Mouse (Mus musculus): ENCODE results near the gene Il17c. TPM values are rescaled to one million over a fixed set of nuclear protein-coding genes. Genes with fewer than 3 reads are reported as not detected.
A peak's percentile ranks its signal among the peaks of the same experiment; 100 is the strongest.

The Il17c gene
- polyA plus RNA-seq (2014; fragmentation: Nextera tagmentation; extraction: Ambion mirVana), result not detected in 2 replicates

DNA sequence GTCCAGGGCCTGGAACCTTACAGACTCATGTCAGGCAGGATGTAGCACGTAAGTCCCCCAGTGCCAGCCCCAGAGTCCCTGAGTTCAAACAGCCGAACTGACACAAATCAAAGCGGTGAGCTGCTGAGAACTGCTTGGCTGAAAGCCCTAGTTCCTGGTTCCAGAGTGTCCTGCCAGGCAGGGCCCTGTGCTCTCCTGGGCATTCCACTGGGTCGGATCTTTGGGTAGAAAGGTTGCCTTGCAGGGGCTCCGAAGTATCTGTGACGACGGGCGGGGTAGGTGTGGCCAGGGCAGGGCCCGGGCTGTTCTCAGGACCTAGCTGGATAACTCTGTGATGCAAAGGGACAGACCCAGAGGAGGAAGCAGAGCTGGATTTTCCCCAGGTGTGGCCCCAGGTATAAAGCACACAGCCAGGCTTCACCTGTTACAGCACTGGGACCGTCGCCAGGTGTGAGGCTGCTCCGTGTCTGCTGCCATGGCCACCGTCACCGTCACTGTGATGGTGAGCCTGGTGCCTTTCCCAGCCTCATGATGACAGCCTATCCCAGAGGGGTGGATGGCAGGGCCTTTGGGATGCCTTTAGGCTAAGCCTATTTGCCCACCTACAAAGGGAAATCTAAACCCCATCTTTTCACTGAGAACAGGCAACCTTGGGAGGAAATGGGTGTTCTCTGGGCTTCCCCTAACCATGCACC lies at the start of gene Il17c:
TSS of gene Il17c (plus strand) at position 645 of the 695 bp plus-strand sequence.
- Histone ChIP-seq H3K4me3 (ENCODE audit: low read length) (no peak within 1 kb of the TSS), H3K27me3 (ENCODE audit: control insufficient read depth, insufficient read depth, low read length) (no peaks in the 10 kb centered on the region), H3K4me1 (ENCODE audit: control insufficient read depth, insufficient read depth, low read length) (no peaks in the 10 kb centered on the region), H3K9me3 (ENCODE audit: control insufficient read depth, low read length) (no peaks in the 10 kb centered on the region), H3K9ac (ENCODE audit: low read depth, low read length) (no peak within 1 kb of the TSS), H3K36me3 (ENCODE audit: control insufficient read depth, insufficient read depth, low read length) (peaks cover 28% of the 10 kb centered on the region), H3K27ac (ENCODE audit: low read depth, low read length) (no peak within 1 kb of the TSS), H3K4me2 (replicated peaks; ENCODE audit: low read depth, low read length) (no peak within 1 kb of the TSS)
- WGBS, result 80% methylated on average over 14 of the region's 14 CpGs
- no peak for ATAC-seq (ENCODE audit: low FRiP score, low TSS enrichment)

DNA sequence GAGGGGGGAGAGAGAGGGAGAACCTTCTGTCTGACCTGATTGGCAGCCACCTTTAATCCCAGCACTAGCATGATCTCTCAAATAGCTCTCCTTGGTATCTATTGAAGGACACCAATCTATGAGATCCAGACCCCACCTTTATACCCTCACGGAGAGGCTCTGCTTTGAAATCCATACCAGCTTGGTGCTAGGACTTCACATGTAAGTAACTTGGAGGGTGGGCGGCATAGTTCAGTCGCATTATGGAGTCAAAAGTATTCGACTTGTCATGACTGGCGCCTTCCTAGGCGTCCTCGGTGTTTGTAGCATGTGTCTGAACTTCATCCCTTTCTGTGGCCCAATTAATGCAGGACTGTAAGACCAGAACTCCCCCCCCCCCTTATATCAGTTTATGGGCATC lies 46.5 kb upstream of the Il17c start:
- no peak overlapping the region for H3K4me3 ChIP-seq (ENCODE audit: low read length)
- no peaks in the 10 kb centered on the region for H3K9me3 ChIP-seq (ENCODE audit: control insufficient read depth, low read length)
- no peaks in the 10 kb centered on the region for H3K27me3 ChIP-seq (ENCODE audit: control insufficient read depth, insufficient read depth, low read length)
- no peak overlapping the region for H3K27ac ChIP-seq (ENCODE audit: low read depth, low read length)
- no peak overlapping the region for H3K9ac ChIP-seq (ENCODE audit: low read depth, low read length)
- H3K4me2 ChIP-seq (replicated peaks; ENCODE audit: low read depth, low read length), result peak overlapping the region; percentile 51; the same call in 1 of the 2 replicates
- H3K4me1 ChIP-seq (ENCODE audit: control insufficient read depth, insufficient read depth, low read length), result peaks cover 10% of the 10 kb centered on the region
- peaks cover 11% of the 10 kb centered on the region for H3K36me3 ChIP-seq (ENCODE audit: control insufficient read depth, insufficient read depth, low read length)
- ATAC-seq (ENCODE audit: low FRiP score, low TSS enrichment), result no peak
- WGBS, result 96% methylated on average over 7 of the region's 7 CpGs

- ATAC-seq (ENCODE audit: low FRiP score, low TSS enrichment), result peak; percentile 14
- 26% methylated on average over 13 of the region's 13 CpGs for WGBS
- Histone ChIP-seq H3K9ac (ENCODE audit: low read depth, low read length) (peak overlapping the region; percentile 94), H3K36me3 (ENCODE audit: control insufficient read depth, insufficient read depth, low read length) (peaks cover 16% of the 10 kb centered on the region), H3K4me2 (replicated peaks; ENCODE audit: low read depth, low read length) (peak overlapping the region; percentile 51), H3K27ac (ENCODE audit: low read depth, low read length) (peak overlapping the region; percentile 51; the same call in 1 of the 2 replicates), H3K4me1 (ENCODE audit: control insufficient read depth, insufficient read depth, low read length) (peaks cover 10% of the 10 kb centered on the region), H3K9me3 (ENCODE audit: control insufficient read depth, low read length) (no peaks in the 10 kb centered on the region), H3K4me3 (ENCODE audit: low read length) (peak overlapping the region; percentile 87), H3K27me3 (ENCODE audit: control insufficient read depth, insufficient read depth, low read length) (no peaks in the 10 kb centered on the region)
Measured at GRCm38 (mm10) chr8:122375751-122376364, 46.0 kb upstream of the Il17c start.

- ATAC-seq (ENCODE audit: low FRiP score, low TSS enrichment), result peak; percentile 95
- Histone ChIP-seq H3K9me3 (ENCODE audit: control insufficient read depth, low read length) (no peaks in the 10 kb centered on the region), H3K9ac (ENCODE audit: low read depth, low read length) (peak within 1 kb of the TSS; percentile 94), H3K4me3 (ENCODE audit: low read length) (peak within 1 kb of the TSS; percentile 87), H3K27me3 (ENCODE audit: control insufficient read depth, insufficient read depth, low read length) (no peaks in the 10 kb centered on the region), H3K36me3 (ENCODE audit: control insufficient read depth, insufficient read depth, low read length) (peaks cover 18% of the 10 kb centered on the region), H3K4me2 (replicated peaks; ENCODE audit: low read depth, low read length) (peak within 1 kb of the TSS; percentile 76), H3K27ac (ENCODE audit: low read depth, low read length) (peak within 1 kb of the TSS; percentile 93; the same call in 1 of the 2 replicates), H3K4me1 (ENCODE audit: control insufficient read depth, insufficient read depth, low read length) (peaks cover 10% of the 10 kb centered on the region)
- WGBS, result under 1% methylated on average over 91 of the region's 107 CpGs
Measured at GRCm38 (mm10) chr8:122376365-122377231, 45.2 kb upstream of the Il17c start, which contains the start of gene Zc3h18. Gene Zc3h18 (plus strand): TSS chr8:122376609.

DNA sequence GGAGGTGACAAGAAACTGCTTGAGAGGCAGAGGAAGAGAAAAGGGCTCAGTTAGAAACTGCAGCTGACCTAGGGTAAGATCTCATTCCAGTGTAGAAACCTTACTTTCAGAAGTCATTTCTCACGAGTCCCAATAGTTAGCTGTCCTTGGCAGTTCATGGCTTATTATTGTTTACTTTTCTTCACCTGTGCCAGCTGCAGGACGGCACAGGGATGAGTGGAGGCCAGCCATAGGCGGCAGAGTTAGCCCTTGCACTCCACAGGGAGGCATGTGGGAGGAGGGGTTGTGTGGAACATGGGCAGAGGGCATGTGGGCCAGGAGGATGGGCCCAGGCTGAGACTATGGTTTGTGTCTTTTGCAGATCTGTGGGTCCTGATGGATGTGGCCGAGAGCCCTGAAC lies 38.8 kb upstream of the Il17c start:
- H3K4me3 ChIP-seq (ENCODE audit: low read length), result no peak overlapping the region
- no peak for ATAC-seq (ENCODE audit: low FRiP score, low TSS enrichment)
- H3K36me3 ChIP-seq (ENCODE audit: control insufficient read depth, insufficient read depth, low read length), result peaks cover 70% of the 10 kb centered on the region
- H3K27ac ChIP-seq (ENCODE audit: low read depth, low read length), result no peak overlapping the region
- H3K9me3 ChIP-seq (ENCODE audit: control insufficient read depth, low read length), result no peaks in the 10 kb centered on the region
- H3K9ac ChIP-seq (ENCODE audit: low read depth, low read length), result no peak overlapping the region
- no peaks in the 10 kb centered on the region for H3K27me3 ChIP-seq (ENCODE audit: control insufficient read depth, insufficient read depth, low read length)
- H3K4me2 ChIP-seq (replicated peaks; ENCODE audit: low read depth, low read length), result no peak overlapping the region
- 80% methylated on average over 4 of the region's 4 CpGs for WGBS
- H3K4me1 ChIP-seq (ENCODE audit: control insufficient read depth, insufficient read depth, low read length), result no peaks in the 10 kb centered on the region

DNA sequence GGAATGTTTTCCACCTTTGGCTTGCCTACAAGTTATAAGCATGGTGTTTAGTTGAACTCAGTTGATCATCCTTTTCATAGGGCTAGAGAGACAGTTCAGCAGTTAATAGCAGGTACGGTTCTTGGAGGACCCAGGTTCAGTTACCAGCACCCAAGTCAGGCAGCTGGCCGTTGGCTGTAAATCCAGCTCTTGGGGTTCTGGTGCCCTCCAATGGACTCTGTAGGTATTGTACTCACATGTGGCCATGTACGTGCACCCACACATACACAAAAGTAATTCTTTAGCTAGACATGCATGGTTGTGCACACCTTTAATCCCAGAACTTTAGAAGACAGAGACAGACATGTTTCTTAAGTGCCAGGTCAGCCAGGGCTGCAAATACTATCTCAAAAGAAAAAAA lies 32.5 kb upstream of the Il17c start:
- no peak overlapping the region for H3K4me3 ChIP-seq (ENCODE audit: low read length)
- H3K27me3 ChIP-seq (ENCODE audit: control insufficient read depth, insufficient read depth, low read length), result no peaks in the 10 kb centered on the region
- H3K4me1 ChIP-seq (ENCODE audit: control insufficient read depth, insufficient read depth, low read length), result no peaks in the 10 kb centered on the region
- H3K9ac ChIP-seq (ENCODE audit: low read depth, low read length), result no peak overlapping the region
- H3K36me3 ChIP-seq (ENCODE audit: control insufficient read depth, insufficient read depth, low read length), result peaks cover 92% of the 10 kb centered on the region
- 88% methylated on average over 3 of the region's 3 CpGs for WGBS
- no peak overlapping the region for H3K4me2 ChIP-seq (replicated peaks; ENCODE audit: low read depth, low read length)
- ATAC-seq (ENCODE audit: low FRiP score, low TSS enrichment), result no peak
- no peak overlapping the region for H3K27ac ChIP-seq (ENCODE audit: low read depth, low read length)
- no peaks in the 10 kb centered on the region for H3K9me3 ChIP-seq (ENCODE audit: control insufficient read depth, low read length)

DNA sequence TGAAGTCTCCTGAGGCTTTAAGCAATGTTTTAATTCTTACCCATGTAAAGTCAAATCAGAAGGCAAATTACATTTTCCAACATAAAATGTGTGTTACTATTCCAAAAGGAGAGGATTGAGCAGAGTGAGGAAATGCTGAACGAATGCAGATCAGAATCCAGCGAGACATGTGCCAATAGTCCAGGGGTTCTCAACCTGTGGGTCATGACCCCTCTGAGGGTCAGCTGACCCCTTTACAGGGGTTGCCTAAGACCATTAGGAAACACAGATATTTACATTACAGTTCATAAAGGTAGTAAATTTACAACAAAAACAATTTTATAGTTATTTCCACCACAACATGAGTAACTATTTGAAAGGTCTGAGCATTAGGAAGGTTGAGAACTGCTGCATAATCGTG lies 31.1 kb upstream of the Il17c start:
- no peak for ATAC-seq (ENCODE audit: low FRiP score, low TSS enrichment)
- no peaks in the 10 kb centered on the region for H3K27me3 ChIP-seq (ENCODE audit: control insufficient read depth, insufficient read depth, low read length)
- no peak overlapping the region for H3K4me3 ChIP-seq (ENCODE audit: low read length)
- H3K4me1 ChIP-seq (ENCODE audit: control insufficient read depth, insufficient read depth, low read length), result no peaks in the 10 kb centered on the region
- H3K36me3 ChIP-seq (ENCODE audit: control insufficient read depth, insufficient read depth, low read length), result peaks cover 90% of the 10 kb centered on the region
- H3K9me3 ChIP-seq (ENCODE audit: control insufficient read depth, low read length), result no peaks in the 10 kb centered on the region
- WGBS, result 93% methylated on average over 3 of the region's 3 CpGs
- no peak overlapping the region for H3K27ac ChIP-seq (ENCODE audit: low read depth, low read length)
- H3K4me2 ChIP-seq (replicated peaks; ENCODE audit: low read depth, low read length), result no peak overlapping the region
- no peak overlapping the region for H3K9ac ChIP-seq (ENCODE audit: low read depth, low read length)

GRCm38 (mm10) chr8:122393717-122394116 lies 28.1 kb upstream of the Il17c start:
- Histone ChIP-seq H3K27ac (ENCODE audit: low read depth, low read length) (no peak overlapping the region), H3K9me3 (ENCODE audit: control insufficient read depth, low read length) (no peaks in the 10 kb centered on the region), H3K4me3 (ENCODE audit: low read length) (no peak overlapping the region), H3K27me3 (ENCODE audit: control insufficient read depth, insufficient read depth, low read length) (no peaks in the 10 kb centered on the region), H3K36me3 (ENCODE audit: control insufficient read depth, insufficient read depth, low read length) (peaks cover 84% of the 10 kb centered on the region), H3K4me2 (replicated peaks; ENCODE audit: low read depth, low read length) (no peak overlapping the region), H3K4me1 (ENCODE audit: control insufficient read depth, insufficient read depth, low read length) (no peaks in the 10 kb centered on the region), H3K9ac (ENCODE audit: low read depth, low read length) (no peak overlapping the region)
- ATAC-seq (ENCODE audit: low FRiP score, low TSS enrichment), result no peak
